In the genomic region with DNA sequence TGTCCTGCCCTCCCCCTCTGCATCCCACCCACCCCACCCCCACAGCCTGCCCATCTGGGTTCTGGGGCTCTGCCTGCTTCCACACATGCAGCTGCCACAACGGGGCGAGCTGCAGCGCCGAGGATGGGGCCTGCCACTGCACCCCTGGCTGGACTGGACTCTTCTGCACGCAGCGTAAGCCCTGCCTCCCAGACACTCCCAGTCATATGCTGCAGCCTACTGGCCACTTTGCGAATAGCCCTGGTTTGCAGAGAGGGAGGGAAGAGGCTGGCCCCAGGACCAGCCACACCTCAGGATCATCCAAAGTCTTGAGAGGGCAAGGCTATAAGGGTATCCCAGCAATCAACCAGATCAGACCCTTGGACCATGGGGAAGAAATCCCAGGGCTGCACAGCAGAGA, we compare ENCODE assay signal across 8 mouse cellular contexts. TPM values are rescaled to one million over a fixed set of nuclear protein-coding genes. Genes with fewer than 3 reads are reported as not detected.
DNase-seq lines count a peak whose midpoint lies in the region; ATAC-seq and TF ChIP-seq lines count a peak whose summit lies in the region.

No protein-coding gene starts in this region.

- H3K4me3 ChIP-seq in left cerebral cortex, adult 2 months: no peak overlapping the region
- no peak overlapping the region for H3K4me3 ChIP-seq in forebrain, embryonic 13.5 days
- no peak overlapping the region for H3K4me3 ChIP-seq in liver, adult 2 months (ENCODE audit: insufficient read depth, low read depth, low read length)
- no peak overlapping the region for H3K4me3 ChIP-seq in midbrain, postnatal 0 days (ENCODE audit: low read depth, low read length)

- peaks cover 10% of the 10 kb centered on the region; the same call in 1 of the 2 replicates for H3K4me1 ChIP-seq in forebrain, embryonic 13.5 days
- H3K4me1 ChIP-seq in liver, adult 2 months (ENCODE audit: control insufficient read depth, insufficient read depth, low read length): no peaks in the 10 kb centered on the region
- H3K4me1 ChIP-seq in midbrain, postnatal 0 days (ENCODE audit: insufficient read depth, low read length): no peaks in the 10 kb centered on the region

- no peak overlapping the region for H3K4me2 ChIP-seq in forebrain, embryonic 13.5 days
- H3K4me2 ChIP-seq in midbrain, postnatal 0 days (ENCODE audit: low read depth, low read length, poor library complexity, severe bottlenecking): no peak overlapping the region

- H3K9ac ChIP-seq in forebrain, embryonic 13.5 days: no peak overlapping the region
- no peak overlapping the region for H3K9ac ChIP-seq in liver, adult 2 months (ENCODE audit: low read depth, low read length)
- H3K9ac ChIP-seq in midbrain, postnatal 0 days (replicated peaks; ENCODE audit: low read length, poor library complexity, severe bottlenecking): no peak overlapping the region

- H3K27me3 ChIP-seq in forebrain, embryonic 13.5 days: no peaks in the 10 kb centered on the region
- no peaks in the 10 kb centered on the region for H3K27me3 ChIP-seq in liver, adult 2 months (ENCODE audit: control insufficient read depth, insufficient read depth, low read length)
- no peaks in the 10 kb centered on the region for H3K27me3 ChIP-seq in midbrain, postnatal 0 days (ENCODE audit: insufficient read depth, low read length)

- H3K79me2 ChIP-seq in liver, adult 2 months (ENCODE audit: control insufficient read depth, insufficient read depth, low read length): no peaks in the 10 kb centered on the region

- H3K36me3 ChIP-seq in forebrain, embryonic 13.5 days (ENCODE audit: poor library complexity, severe bottlenecking): peaks cover 21% of the 10 kb centered on the region
- H3K36me3 ChIP-seq in liver, adult 2 months (ENCODE audit: control insufficient read depth, insufficient read depth, low read length): peaks cover 4% of the 10 kb centered on the region; the same call in 1 of the 2 replicates
- H3K36me3 ChIP-seq in midbrain, postnatal 0 days (ENCODE audit: insufficient read depth, low read length): peaks cover 7% of the 10 kb centered on the region; the same call in 1 of the 2 replicates

- no peak for TF ChIP-seq POLR2A in liver, adult 2 months (IDR thresholded peaks at IDR 0.05; ENCODE audit: extremely low read depth, insufficient read depth, low read length)

- no peaks in the 10 kb centered on the region for H3K9me3 ChIP-seq in forebrain, embryonic 13.5 days (replicated peaks)
- no peaks in the 10 kb centered on the region for H3K9me3 ChIP-seq in midbrain, postnatal 0 days (ENCODE audit: low read length)

- WGBS in forebrain, embryonic 13.5 days: 4% methylated on average over 7 of the region's 7 CpGs
- WGBS in liver, adult 2 months: 22% methylated on average over 7 of the region's 7 CpGs
- 3% methylated on average over 7 of the region's 7 CpGs for WGBS in midbrain, postnatal 0 days

- peak; percentile 86 for ATAC-seq in forebrain, embryonic 13.5 days
- peak; percentile 78 for ATAC-seq in midbrain, postnatal 0 days (ENCODE audit: low FRiP score)

- H3K27ac ChIP-seq in left cerebral cortex, adult 2 months: no peak overlapping the region
- H3K27ac ChIP-seq in forebrain, embryonic 13.5 days: no peak overlapping the region
- H3K27ac ChIP-seq in liver, adult 2 months (replicated peaks; ENCODE audit: insufficient read depth, low read depth, low read length): no peak overlapping the region
- no peak overlapping the region for H3K27ac ChIP-seq in midbrain, postnatal 0 days (ENCODE audit: low read depth, low read length)

- peak; percentile 43 to 61 for DNase-seq in left cerebral cortex, adult 2 months (ENCODE audit: extremely low spot score in 1 of 2, low spot score in 2 of 2)
- DNase-seq in left cerebral cortex, adult 8-10 months (ENCODE audit: low spot score in 2 of 2): no peak
- DNase-seq in cerebellum, adult 11 months: peak; percentile 56
- peak; percentile 42 for DNase-seq in kidney, adult 11 months
- DNase-seq in liver, adult 2 months (ENCODE audit: extremely low read depth, low read depth, low spot score): no peak
- peak; percentile 78 for DNase-seq in midbrain, postnatal 0 days (ENCODE audit: low spot score)
- peak; percentile 11 to 19 for DNase-seq in thymus, postnatal 36 days

- peak; percentile 74 for TF ChIP-seq CTCF in left cerebral cortex, adult 2 months (IDR thresholded peaks at IDR 0.05)
- TF ChIP-seq CTCF in liver, adult 2 months (IDR thresholded peaks at IDR 0.05; ENCODE audit: low read depth, low read length): peak; percentile 79
- peak; percentile 93 for TF ChIP-seq CTCF in midbrain, postnatal 0 days (IDR thresholded peaks at IDR 0.05)

- intact Hi-C loops in left cerebral cortex, adult 2 months (cut with DNase I): loop anchor here (2.0 kb wide), 1 partner anchor 344 kb away; no protein-coding TSS in a partner anchor

RNA-seq across cellular contexts. Expression of a gene that starts 46.4 kb away (rescaled TPM):
- 100 to 1,000 TPM; 232 to 250 TPM for total RNA-seq in left cerebral cortex, adult 2 months (2021)
- 100 to 1,000 TPM; 237 to 269 (median 250) TPM for total RNA-seq in left cerebral cortex, adult 8-10 months (2022)
- 337 and 338 TPM in 2 replicates for polyA plus RNA-seq in forebrain, embryonic 13.5 days (2015; fragmentation: Nextera tagmentation; extraction: Ambion mirVana)
- 81.2 and 85.2 TPM in 2 replicates for total RNA-seq in liver, adult 2 months (2014; rRNA removed)
- polyA plus RNA-seq in liver, adult 2 months (2012; rRNA removed): 57.7 and 69.2 TPM in 2 replicates
- total RNA-seq in midbrain, postnatal 0 days (2014; rRNA removed): 206 and 254 TPM in 2 replicates
- polyA plus RNA-seq in midbrain, postnatal 0 days (2015; fragmentation: Nextera tagmentation; extraction: Ambion mirVana): 459 and 473 TPM in 2 replicates

Comparison
In these comparisons a context has a peak if more than half of its experiments do, and no peak if none do; other contexts are left out.
1. DNase-seq: peak in left cerebral cortex, adult 2 months (2 of 2), cerebellum, adult 11 months (single experiment), kidney, adult 11 months (single experiment), midbrain, postnatal 0 days (single experiment) and thymus, postnatal 36 days (2 of 2); none in left cerebral cortex, adult 8-10 months (0 of 2) and liver, adult 2 months (single experiment).
2. Peak in every context shown above with its lines, with median percentiles within 50 percentile points of each other: CTCF ChIP-seq.